Mouse (Mus musculus) effector memory CD4-positive, alpha-beta T cell, adult 5 months (primary cell): ENCODE results near the gene Pus7. TPM values are rescaled to one million over a fixed set of nuclear protein-coding genes. Genes with fewer than 3 reads are reported as not detected.

Experiments used
- polyA plus RNA-seq: library from polyadenylated mRNA; unstranded; fragments of 100-300 nt; shearing (Covaris generic); gene quantifications from one replicate; pipeline ENCODE4 v1.2.1, GENCODE M21; 2017

Gene Pus7
- polyA plus RNA-seq, result 16.3 TPM

DNA sequence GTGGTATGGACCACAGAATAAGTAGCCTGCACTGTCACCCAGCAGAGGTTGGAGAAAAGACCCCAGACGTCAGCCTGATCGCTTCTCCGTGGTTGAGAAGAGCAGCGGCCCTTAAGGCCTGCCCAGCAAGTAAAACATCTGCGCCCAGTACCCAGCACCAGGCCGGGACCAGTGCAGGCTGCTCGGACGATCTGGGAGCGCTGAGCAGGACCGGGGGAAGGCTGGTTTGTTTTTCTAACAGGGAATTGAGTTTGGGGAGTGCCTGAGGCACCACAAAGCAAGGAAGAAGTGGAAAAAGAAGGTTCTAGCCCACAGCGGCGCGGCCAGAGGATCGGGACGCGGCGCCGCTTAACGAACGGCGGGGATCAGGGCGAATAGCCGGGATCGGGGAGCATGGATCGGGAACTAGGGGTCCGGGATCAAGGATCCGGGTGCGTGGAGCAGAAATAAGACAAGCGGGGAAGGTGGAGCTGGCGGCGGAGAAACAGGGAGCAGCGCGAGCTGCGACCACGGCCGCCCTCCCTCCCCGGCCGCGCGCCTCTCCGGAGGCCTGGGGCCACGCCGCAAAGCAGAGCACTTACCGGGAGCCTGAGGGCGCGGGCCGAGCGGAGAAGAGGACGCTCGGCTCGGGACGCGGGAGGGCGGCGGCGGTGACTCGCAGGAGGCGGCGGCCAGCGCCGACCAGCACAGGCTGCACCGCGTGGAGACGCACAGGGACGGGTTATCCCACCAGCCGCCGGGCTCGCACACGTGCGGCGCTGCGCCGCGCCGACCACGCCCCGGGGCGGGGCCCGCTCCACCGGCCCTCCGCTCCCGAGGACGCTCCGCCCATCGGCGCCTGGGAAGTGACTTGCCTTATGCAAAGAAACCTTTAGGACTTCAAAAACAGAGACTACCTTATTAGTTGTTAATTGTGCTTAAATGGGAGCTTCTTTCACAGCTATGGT lies at the start of gene Pus7:
Gene Pus7 (minus strand): TSS at position 781 of the 947 bp plus-strand sequence.

DNA sequence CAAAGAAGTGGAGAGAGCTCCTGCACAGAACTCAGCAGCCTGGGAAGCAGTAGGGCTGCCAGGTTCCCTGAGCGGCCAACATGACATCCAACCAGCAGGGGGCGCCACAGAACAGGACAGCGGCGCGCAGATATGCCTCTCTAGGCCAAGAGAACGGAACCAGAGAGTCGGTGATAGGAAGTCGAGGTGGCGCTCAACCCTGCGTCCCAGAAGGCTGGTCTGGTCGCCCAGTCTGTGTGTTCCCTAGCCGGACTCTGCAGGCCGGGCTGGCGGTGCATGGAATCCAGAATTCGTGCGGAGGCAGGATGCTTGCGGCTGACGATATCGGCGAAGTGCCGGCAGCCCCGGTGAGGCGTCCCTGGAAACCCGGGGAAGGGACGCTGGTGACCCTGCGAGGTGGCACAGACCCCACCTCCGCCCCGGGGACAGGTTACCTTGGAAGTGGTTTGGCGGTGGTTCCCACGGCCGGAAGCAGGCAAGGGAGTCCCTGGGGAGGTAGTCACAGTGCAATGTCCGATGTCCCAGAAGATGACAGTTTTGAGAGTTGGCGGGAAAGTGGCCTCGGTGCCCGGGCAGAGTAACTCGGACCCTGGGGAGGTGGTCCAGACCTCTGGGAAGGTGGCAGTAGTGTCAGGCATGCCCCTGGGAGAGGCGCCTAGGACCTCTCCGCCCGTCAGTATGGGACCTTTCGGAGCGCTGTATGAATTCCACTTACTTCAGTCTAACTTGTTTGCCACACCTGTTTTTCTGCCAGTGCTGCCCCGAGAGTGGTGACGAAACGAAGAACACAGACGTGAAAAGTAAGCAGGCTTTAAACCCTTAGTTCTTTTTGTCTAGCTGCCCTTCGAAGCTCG lies 4.3 kb upstream of the Pus7 start, which contains the start of gene Rint1:
Gene Rint1 (plus strand): TSS at position 176 of the 854 bp plus-strand sequence.

Other genes with a start within 250 kb of the Pus7 start
- gene Srpk2, start 99.1 kb downstream of the Pus7 start, polyA plus RNA-seq, result 82.8 TPM
- 15.0 TPM for gene Rint1, start 4.0 kb upstream of the Pus7 start, polyA plus RNA-seq
- 50.8 TPM for gene Tomm7, start 60.5 kb upstream of the Pus7 start, polyA plus RNA-seq
- 15.1 TPM for gene Fam126a, start 247.0 kb upstream of the Pus7 start, polyA plus RNA-seq